Mouse (Mus musculus): ENCODE data around the gene Eif2d. TPM values are rescaled to one million over a fixed set of nuclear protein-coding genes. Genes with fewer than 3 reads are reported as not detected.

Gene Eif2d
- polyA plus RNA-seq (2012; ENCODE audit: low replicate concordance), result 17.8 and 25.3 TPM in 2 replicates

GRCm38 (mm10) chr1:131153018-131153629 lies at the start of gene Eif2d:
TSS of gene Eif2d (plus strand) at chr1:131153181.

GRCm38 (mm10) chr1:131138191-131139016 lies 14.6 kb upstream of the Eif2d start, which contains the start of gene Dyrk3:
TSS of gene Dyrk3 (minus strand) at chr1:131138340.

Other genes starting within 250 kb of the Eif2d start
- gene Il20, start 241.7 kb upstream of the Eif2d start, polyA plus RNA-seq (2012; ENCODE audit: low replicate concordance), result not detected in 2 replicates
- gene Il19, start 213.1 kb upstream of the Eif2d start, polyA plus RNA-seq (2012; ENCODE audit: low replicate concordance), result not detected in 2 replicates
- not detected in 2 replicates for gene Il10, start 133.3 kb upstream of the Eif2d start, polyA plus RNA-seq (2012; ENCODE audit: low replicate concordance)
- 39.6 and 82.4 TPM in 2 replicates for gene Mapkapk2, start 55.4 kb upstream of the Eif2d start, polyA plus RNA-seq (2012; ENCODE audit: low replicate concordance)
- 6.9 and 7.6 TPM in 2 replicates for gene Dyrk3, start 14.8 kb upstream of the Eif2d start, polyA plus RNA-seq (2012; ENCODE audit: low replicate concordance)
- 3.2 and 3.4 TPM in 2 replicates for gene Rassf5, start 92.1 kb downstream of the Eif2d start, polyA plus RNA-seq (2012; ENCODE audit: low replicate concordance)
- gene Ikbke, start 126.4 kb downstream of the Eif2d start, polyA plus RNA-seq (2012; ENCODE audit: low replicate concordance), result 2.5 TPM in 2 replicates